In genomic region chr14:45740662-45741061, GRCm38 (mm10) we compare ENCODE assay signal across 16 mouse cellular contexts.
A peak's percentile ranks its signal among the peaks of the same experiment; 100 is the strongest.
DNase-seq lines count a peak whose midpoint lies in the region; ATAC-seq and TF ChIP-seq lines count a peak whose summit lies in the region.
"Had no signal": no experiment of that assay in that cellular context is flagged by ENCODE, and none has a peak within 500 bp of the region (broad histone marks: within the 10 kb centered on the region; RNA-seq: fewer than 3 reads in every experiment).

No protein-coding gene starts in this region.

- no peaks in the 10 kb centered on the region for H3K36me3 ChIP-seq in hindbrain, embryonic 11.5 days (ENCODE audit: control insufficient read depth, insufficient read depth, low read length)
- H3K36me3 ChIP-seq in hindbrain, postnatal 0 days (ENCODE audit: insufficient read depth, low read length): no peaks in the 10 kb centered on the region
- H3K36me3 ChIP-seq: forebrain, embryonic 10.5 days; limb, embryonic 12.5 days; liver, embryonic 12.5 days had no signal

- 0 out of 2 replicates have a peak, but pooled peaks cover 3% of the 10 kb centered on the region for H3K4me1 ChIP-seq in hindbrain, embryonic 11.5 days (replicated peaks; ENCODE audit: control insufficient read depth, insufficient read depth, low read length)
- no peaks in the 10 kb centered on the region for H3K4me1 ChIP-seq in hindbrain, postnatal 0 days (ENCODE audit: insufficient read depth, low read length)
- H3K4me1 ChIP-seq: limb, embryonic 12.5 days; liver, embryonic 12.5 days had no signal

- 19% methylated on average over 3 of the region's 3 CpGs for WGBS in hindbrain, embryonic 11.5 days
- WGBS in hindbrain, postnatal 0 days: 33% methylated on average over 3 of the region's 3 CpGs

- ATAC-seq in hindbrain, embryonic 11.5 days (ENCODE audit: low FRiP score): no peak
- no peak for ATAC-seq in hindbrain, postnatal 0 days
- ATAC-seq: forebrain, postnatal 0 days; liver, embryonic 12.5 days had no signal

- H3K27me3 ChIP-seq in hindbrain, embryonic 11.5 days (ENCODE audit: control insufficient read depth, insufficient read depth, low read length): no peaks in the 10 kb centered on the region
- no peaks in the 10 kb centered on the region for H3K27me3 ChIP-seq in hindbrain, postnatal 0 days (ENCODE audit: insufficient read depth, low read length)
- H3K27me3 ChIP-seq: limb, embryonic 12.5 days; liver, embryonic 12.5 days had no signal

- DNase-seq in hindbrain, embryonic 11.5 days (ENCODE audit: low spot score): peak; percentile 12
- no peak for DNase-seq in hindbrain, postnatal 0 days (ENCODE audit: low spot score)
- peak; percentile 24 for DNase-seq in Muller cell, postnatal 12 days (ENCODE audit: inconsistent ontology term)
- peak; percentile 66 for DNase-seq in embryo, embryonic 10 days (ENCODE audit: low spot score)
- peak; percentile 10 for DNase-seq in lung, postnatal 10 days
- no peak for DNase-seq in left cerebral cortex, adult 11 months (ENCODE audit: low spot score)
- no peak for DNase-seq in adrenal gland, postnatal 4 days (ENCODE audit: low spot score in 2 of 2)
- DNase-seq: adrenal gland, adult 8-10 months; cerebellum, adult 2 months; forebrain, postnatal 0 days; heart, postnatal 4 days; kidney, adult 18-20 months had no signal

- H3K9ac ChIP-seq in hindbrain, embryonic 11.5 days (ENCODE audit: low read depth, low read length): no peak overlapping the region
- no peak overlapping the region for H3K9ac ChIP-seq in hindbrain, postnatal 0 days (replicated peaks; ENCODE audit: low read length)
- H3K9ac ChIP-seq: forebrain, postnatal 0 days; limb, embryonic 12.5 days; liver, embryonic 12.5 days had no signal

- no peaks in the 10 kb centered on the region for H3K9me3 ChIP-seq in hindbrain, embryonic 11.5 days (ENCODE audit: control insufficient read depth, low read length)
- H3K9me3 ChIP-seq in hindbrain, postnatal 0 days (ENCODE audit: low read length): no peaks in the 10 kb centered on the region
- H3K9me3 ChIP-seq: forebrain, embryonic 10.5 days; limb, embryonic 12.5 days; liver, embryonic 12.5 days had no signal

- no peak overlapping the region for H3K4me2 ChIP-seq in hindbrain, embryonic 11.5 days (replicated peaks; ENCODE audit: low read depth, low read length)
- H3K4me2 ChIP-seq in hindbrain, postnatal 0 days (ENCODE audit: low read depth, low read length): no peak overlapping the region
- H3K4me2 ChIP-seq: limb, embryonic 12.5 days; liver, embryonic 12.5 days; midbrain, embryonic 11.5 days had no signal

- H3K27ac ChIP-seq in hindbrain, embryonic 11.5 days (ENCODE audit: low read depth, low read length): no peak overlapping the region
- no peak overlapping the region for H3K27ac ChIP-seq in hindbrain, postnatal 0 days
- H3K27ac ChIP-seq: forebrain, embryonic 10.5 days; limb, embryonic 12.5 days; liver, embryonic 12.5 days had no signal

- no peak for TF ChIP-seq CTCF in hindbrain, postnatal 0 days (IDR thresholded peaks at IDR 0.05; ENCODE audit: low read depth)

- no peak overlapping the region for H3K4me3 ChIP-seq in hindbrain, embryonic 11.5 days (ENCODE audit: low read depth, low read length)
- H3K4me3 ChIP-seq in hindbrain, postnatal 0 days (ENCODE audit: low read length): no peak overlapping the region
- H3K4me3 ChIP-seq: forebrain, embryonic 10.5 days; limb, embryonic 12.5 days; liver, embryonic 12.5 days had no signal

Comparison
In these comparisons a context has a peak if more than half of its experiments do, and no peak if none do; other contexts are left out.
1. DNase-seq: peak in hindbrain, embryonic 11.5 days (single experiment), Muller cell, postnatal 12 days (single experiment), embryo, embryonic 10 days (single experiment) and lung, postnatal 10 days (single experiment); none in hindbrain, postnatal 0 days (single experiment), left cerebral cortex, adult 11 months (single experiment) and adrenal gland, postnatal 4 days (0 of 2).